Mouse (Mus musculus) hindbrain, embryonic 16.5 days (tissue): Measurements from ENCODE around the gene 2410004B18Rik. TPM values are rescaled to one million over a fixed set of nuclear protein-coding genes. Genes with fewer than 3 reads are reported as not detected.

Experiments
- ATAC-seq: fragments of 200-750 bp; cut with Nextera tagmentation; 2 replicates; pipeline ENCODE4 v1.8.0; 2017; ENCODE audit warnings: moderate TSS enrichment, moderate library complexity
- H3K27ac ChIP-seq: fragments of 300-500 bp; sonication (generic); 2 replicates; pipeline ENCODE4 v1.5.1; 2014; ENCODE audit warnings: low read depth, mild to moderate bottlenecking, control low read depth, low read length, moderate library complexity
- H3K27me3 ChIP-seq: fragments of 300-500 bp; sonication (generic); replicated peaks from 2 replicates; pipeline ENCODE4 v1.6.1; 2014; ENCODE audit warnings: low read length; ENCODE audit not compliant: control insufficient read depth, insufficient read depth
- H3K36me3 ChIP-seq: fragments of 300-500 bp; sonication (generic); 2 replicates; pipeline ENCODE4 v1.6.1; 2014; ENCODE audit warnings: mild to moderate bottlenecking, low read length, moderate library complexity, mixed read lengths; ENCODE audit not compliant: control insufficient read depth, insufficient read depth
- H3K4me1 ChIP-seq: fragments of 300-500 bp; sonication (generic); 2 replicates; pipeline ENCODE4 v1.6.1; 2014; ENCODE audit warnings: low read depth, low read length; ENCODE audit not compliant: control insufficient read depth, insufficient read depth
- H3K4me2 ChIP-seq: fragments of 300-500 bp; sonication (generic); 2 replicates; pipeline ENCODE4 v1.6.1; 2014; ENCODE audit warnings: mild to moderate bottlenecking, low read length, control low read depth, moderate library complexity
- H3K4me3 ChIP-seq: fragments of 300-500 bp; sonication (generic); 2 replicates; pipeline ENCODE4 v1.5.1; 2014; ENCODE audit warnings: mild to moderate bottlenecking, low read length, control low read depth, moderate library complexity
- H3K9ac ChIP-seq: fragments of 300-500 bp; sonication (generic); 2 replicates; pipeline ENCODE4 v1.6.1; 2014; ENCODE audit warnings: low read depth, mild to moderate bottlenecking, control low read depth, low read length, moderate library complexity
- H3K9me3 ChIP-seq: fragments of 300-500 bp; sonication (generic); 2 replicates; pipeline ENCODE4 v1.6.1; 2014; ENCODE audit warnings: mild to moderate bottlenecking, low read length, moderate library complexity; ENCODE audit not compliant: control insufficient read depth
- WGBS: fragments of 180-500 bp; shearing (Covaris S2); extraction: QIAGEN DNeasy Blood & Tissue Kit; methylation state at CpG from one replicate; pipeline ENCODE4 v1.1.7; 2014; 5-methylcytosine and 5-hydroxymethylcytosine counted together
- polyA plus RNA-seq: library from polyadenylated mRNA; unstranded; fragments of >200 nt; fragmentation: Nextera tagmentation; extraction: Ambion mirVana; gene quantifications from 2 replicates; pipeline ENCODE4 v1.2.1, GENCODE M21; 2015

Gene 2410004B18Rik
- polyA plus RNA-seq, 1 experiment from 2014 or later: 88.9 TPM

DNA sequence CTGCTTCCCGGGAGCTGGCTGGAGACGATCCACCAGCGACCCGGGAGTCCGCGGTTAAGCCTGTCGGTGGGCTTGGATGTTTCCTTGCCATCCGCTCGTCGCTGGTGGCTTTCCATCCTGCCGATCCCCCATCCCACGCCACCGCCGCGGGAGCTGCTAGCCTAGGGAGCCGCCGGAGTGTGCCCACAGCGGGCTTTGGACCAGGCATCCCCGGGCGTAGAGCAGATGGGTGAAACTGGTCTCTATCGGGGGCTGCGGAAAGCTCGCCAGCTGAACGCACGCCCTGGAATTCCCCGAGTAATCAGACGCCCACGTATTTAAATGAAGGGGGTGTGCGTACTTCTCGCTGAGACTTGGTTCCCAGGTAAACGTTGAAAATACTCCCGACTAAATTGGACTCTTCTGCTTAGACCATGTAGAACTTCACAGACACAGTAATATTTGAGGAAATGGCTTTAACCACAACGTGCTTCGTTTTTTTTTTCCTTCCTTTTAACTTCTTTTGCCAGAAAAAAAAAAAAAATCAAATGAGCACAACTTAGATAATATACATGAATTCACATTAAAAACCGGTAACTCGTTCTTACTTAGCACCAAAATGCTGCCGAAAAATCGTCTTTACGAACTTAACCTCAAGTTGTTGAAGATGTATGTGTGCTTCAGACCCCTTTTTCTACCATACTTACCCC lies 13.0 kb upstream of the 2410004B18Rik start:
- WGBS: 5% methylated on average over 39 of the region's 39 CpGs
- peak overlapping the region; percentile 79 for H3K4me2 ChIP-seq
- peaks cover 11% of the 10 kb centered on the region for H3K4me1 ChIP-seq
- peak overlapping the region; percentile 96 for H3K27ac ChIP-seq
- H3K4me3 ChIP-seq: peak overlapping the region; percentile 96
- H3K27me3 ChIP-seq: no peaks in the 10 kb centered on the region
- H3K36me3 ChIP-seq: peaks cover 2% of the 10 kb centered on the region; the same call in 1 of the 2 replicates
- ATAC-seq: no peak; the same call in 1 of the 2 replicates
- H3K9me3 ChIP-seq: no peaks in the 10 kb centered on the region
- peak overlapping the region; percentile 87 for H3K9ac ChIP-seq

DNA sequence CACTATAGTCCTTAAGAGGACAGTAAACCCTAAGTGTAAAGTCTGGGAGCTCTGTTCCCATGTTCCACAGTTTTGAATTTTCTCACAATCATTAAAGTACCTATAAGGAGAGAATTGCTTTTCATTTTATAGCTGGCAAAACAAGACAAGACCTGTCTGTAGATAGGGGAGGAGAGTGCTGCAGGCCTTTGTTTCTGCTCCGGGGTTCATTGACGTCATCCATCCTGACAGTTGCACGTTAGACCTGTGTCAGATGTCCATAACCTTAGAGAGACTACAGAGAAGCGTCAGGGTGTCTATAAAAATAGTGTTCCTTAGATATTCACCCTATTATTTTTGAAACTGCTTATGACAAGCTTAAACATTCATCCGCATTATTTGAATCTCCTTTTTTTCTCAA lies 12.3 kb upstream of the 2410004B18Rik start:
- H3K9ac ChIP-seq: no peak overlapping the region
- peaks cover 11% of the 10 kb centered on the region for H3K4me1 ChIP-seq
- H3K36me3 ChIP-seq: peaks cover 2% of the 10 kb centered on the region; the same call in 1 of the 2 replicates
- H3K27me3 ChIP-seq: no peaks in the 10 kb centered on the region
- no peak for ATAC-seq
- 70% methylated on average over 5 of the region's 5 CpGs for WGBS
- H3K4me2 ChIP-seq: peak overlapping the region; percentile 79
- peak overlapping the region; percentile 96 for H3K4me3 ChIP-seq
- H3K27ac ChIP-seq: no peak overlapping the region
- H3K9me3 ChIP-seq: no peaks in the 10 kb centered on the region

DNA sequence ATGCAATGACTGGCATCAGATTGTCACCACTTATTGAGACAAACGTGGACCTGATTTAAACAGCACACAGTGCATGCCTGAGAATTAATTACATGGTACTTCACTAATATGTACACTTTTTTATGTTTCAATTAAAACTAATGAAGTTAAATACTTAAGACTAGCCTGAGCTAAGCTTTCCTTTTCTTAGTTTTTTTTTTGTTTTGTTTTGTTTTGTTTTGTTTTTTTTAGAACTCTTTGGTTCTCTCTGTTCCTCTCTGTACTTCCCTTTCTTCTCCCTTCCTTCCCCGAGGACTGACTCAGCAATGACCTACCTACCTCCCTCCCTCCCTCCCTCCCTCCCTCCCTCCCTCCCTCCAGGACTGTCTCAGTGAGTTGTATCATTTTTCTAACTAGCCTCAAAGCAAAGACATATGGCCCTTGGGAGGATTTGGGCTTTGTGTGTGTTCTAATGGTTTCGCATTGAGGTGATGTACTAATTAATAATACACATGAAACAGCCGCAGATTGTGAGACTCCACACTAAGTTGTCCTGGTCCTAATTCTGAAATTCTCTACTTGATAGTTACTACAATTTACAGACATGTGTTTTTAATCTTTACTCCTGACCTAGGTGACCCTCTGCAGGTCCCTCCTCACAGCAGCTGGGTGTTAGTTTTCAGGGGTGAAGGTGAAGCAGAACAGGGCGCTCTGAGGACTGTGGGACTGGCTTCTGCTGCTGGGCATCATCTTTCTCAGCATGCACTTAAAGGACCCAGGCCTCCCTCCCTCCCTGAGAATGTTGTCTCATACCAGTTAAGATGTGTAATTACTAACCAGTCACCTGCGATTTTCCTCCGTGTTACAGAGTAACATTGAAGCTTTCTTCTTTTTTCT lies 8.1 kb upstream of the 2410004B18Rik start:
- Histone ChIP-seq H3K4me2 (no peak overlapping the region), H3K36me3 (peaks cover 17% of the 10 kb centered on the region), H3K4me1 (peaks cover 11% of the 10 kb centered on the region), H3K27ac (no peak overlapping the region), H3K4me3 (no peak overlapping the region), H3K9ac (no peak overlapping the region), H3K27me3 (no peaks in the 10 kb centered on the region), H3K9me3 (no peaks in the 10 kb centered on the region)
- 68% methylated on average over 7 of the region's 7 CpGs for WGBS
- ATAC-seq: no peak

DNA sequence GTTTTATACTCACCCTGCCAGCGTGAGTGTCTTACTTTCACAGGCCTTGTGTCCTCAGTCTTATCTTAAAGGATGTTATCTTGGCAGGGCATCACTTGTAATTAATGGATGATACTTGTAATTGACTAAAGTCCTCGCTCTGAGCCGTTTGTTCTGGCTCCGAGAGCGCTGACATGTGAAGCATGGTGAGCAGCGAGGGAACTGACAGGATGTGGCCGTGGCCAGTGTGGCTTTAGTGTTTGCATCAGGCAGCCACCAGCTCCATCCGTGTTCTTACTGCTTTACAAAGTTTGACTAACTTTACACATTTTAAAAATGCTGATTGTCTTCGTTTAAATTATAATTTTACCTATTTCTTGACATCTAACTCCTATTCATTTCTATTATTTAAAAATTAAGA lies 4.0 kb upstream of the 2410004B18Rik start:
- no peak for ATAC-seq
- Histone ChIP-seq H3K4me3 (no peak overlapping the region), H3K27ac (no peak overlapping the region), H3K36me3 (peaks cover 15% of the 10 kb centered on the region), H3K9me3 (no peaks in the 10 kb centered on the region), H3K4me2 (no peak overlapping the region), H3K4me1 (peaks cover 7% of the 10 kb centered on the region), H3K9ac (no peak overlapping the region), H3K27me3 (no peaks in the 10 kb centered on the region)
- WGBS: 90% methylated on average over 9 of the region's 9 CpGs

DNA sequence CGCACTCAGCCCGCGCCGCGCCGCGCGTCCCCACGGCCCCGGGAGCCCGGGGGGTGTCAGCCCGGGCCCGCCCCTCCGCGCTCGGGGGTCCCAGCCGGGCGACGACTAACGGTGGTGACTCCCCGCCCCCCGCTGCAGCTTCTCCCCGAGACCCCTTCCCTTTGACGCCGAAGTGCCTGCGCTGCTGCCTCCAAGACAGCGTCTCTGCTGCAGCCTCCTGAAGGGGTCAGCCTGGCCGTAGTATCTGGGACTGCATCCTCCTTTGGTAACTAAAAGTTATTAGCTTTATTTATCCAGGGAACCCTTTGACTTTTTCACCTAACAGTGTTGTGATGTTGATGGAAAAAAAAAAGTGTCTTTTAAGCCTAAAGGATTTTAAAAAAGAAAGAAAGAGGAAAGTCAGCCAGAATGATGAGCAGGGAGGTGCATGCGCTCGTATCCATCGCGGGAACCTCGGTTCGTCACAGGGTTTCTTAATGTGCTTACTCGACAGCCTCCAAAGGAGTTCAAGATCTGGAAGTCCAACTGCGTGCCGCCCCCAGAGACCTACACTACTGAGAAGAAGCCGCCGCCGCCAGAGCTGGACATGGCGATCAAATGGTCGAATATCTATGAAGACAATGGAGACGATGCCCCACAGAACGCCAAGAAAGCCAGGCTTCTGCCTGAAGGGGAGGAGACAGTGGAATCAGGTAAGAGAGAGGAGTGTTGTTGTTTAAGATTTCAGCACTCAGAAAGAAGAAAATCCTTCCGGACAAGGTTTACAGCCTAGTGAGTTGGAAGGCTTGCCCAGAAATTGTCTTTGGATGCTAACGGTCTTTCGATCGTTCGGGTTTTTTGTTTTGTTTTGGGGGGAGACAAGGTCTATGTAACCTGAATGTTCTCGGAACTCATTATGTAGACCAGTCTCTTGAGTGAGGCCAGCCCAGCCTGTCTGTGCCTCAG lies 863 bp downstream of the 2410004B18Rik start:
- Histone ChIP-seq H3K27me3 (no peaks in the 10 kb centered on the region), H3K4me1 (peaks cover 27% of the 10 kb centered on the region), H3K9me3 (no peaks in the 10 kb centered on the region), H3K36me3 (peaks cover 7% of the 10 kb centered on the region; the same call in 1 of the 2 replicates), H3K9ac (peak overlapping the region; percentile 90), H3K27ac (peak overlapping the region; percentile 84; the same call in 1 of the 2 replicates), H3K4me3 (peak overlapping the region; percentile 98), H3K4me2 (peak overlapping the region; percentile 96)
- 25% methylated on average over 39 of the region's 50 CpGs for WGBS
- ATAC-seq: peak; percentile 9; the same call in 1 of the 2 replicates

DNA sequence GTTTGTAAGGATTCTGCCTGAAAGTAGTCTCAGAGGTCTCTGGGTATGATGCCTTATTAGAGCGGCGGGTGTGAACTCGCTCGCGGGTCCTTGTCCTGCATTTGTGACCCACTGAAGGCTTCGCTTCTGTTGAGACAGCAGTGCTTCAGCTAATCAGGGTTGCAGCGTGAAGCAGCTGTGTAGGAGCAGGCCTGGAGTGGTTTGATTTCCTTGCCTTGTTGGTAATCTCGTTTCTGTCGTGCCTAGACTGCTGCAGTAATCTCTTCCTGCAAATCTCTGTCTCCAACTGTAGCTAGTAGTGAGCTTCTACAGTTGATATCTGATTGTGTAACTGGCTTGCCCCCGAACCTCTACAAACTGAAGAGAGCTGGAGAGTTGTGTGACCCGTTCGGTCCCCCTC lies 1.6 kb downstream of the 2410004B18Rik start:
- no peak overlapping the region for H3K9ac ChIP-seq
- H3K27ac ChIP-seq: no peak overlapping the region
- H3K4me2 ChIP-seq: peak overlapping the region; percentile 96
- H3K36me3 ChIP-seq: peaks cover 7% of the 10 kb centered on the region; the same call in 1 of the 2 replicates
- no peak for ATAC-seq
- H3K4me1 ChIP-seq: peaks cover 27% of the 10 kb centered on the region
- H3K27me3 ChIP-seq: no peaks in the 10 kb centered on the region
- no peaks in the 10 kb centered on the region for H3K9me3 ChIP-seq
- 87% methylated on average over 12 of the region's 12 CpGs for WGBS
- H3K4me3 ChIP-seq: no peak overlapping the region

DNA sequence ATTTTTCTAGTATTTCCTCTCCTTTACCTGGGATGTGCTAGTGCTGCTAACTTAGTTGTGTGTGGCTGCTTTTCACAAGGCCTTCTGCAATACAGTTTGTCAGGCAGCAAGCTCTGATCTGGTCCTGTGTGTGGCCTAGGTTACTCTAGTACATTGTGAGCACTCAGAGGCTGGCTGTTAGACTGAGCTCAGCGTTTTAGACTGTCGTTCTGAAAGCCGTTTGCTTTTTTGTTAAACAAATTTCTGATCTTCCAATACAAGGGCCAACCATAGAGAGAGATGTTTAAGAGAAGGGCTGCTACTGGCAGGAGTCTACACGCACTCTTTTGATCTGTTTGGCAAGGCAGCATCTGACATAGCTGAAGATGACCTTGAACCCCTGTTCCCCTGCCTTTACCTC lies 2.2 kb downstream of the 2410004B18Rik start:
- no peak overlapping the region for H3K4me2 ChIP-seq
- H3K36me3 ChIP-seq: peaks cover 13% of the 10 kb centered on the region
- no peaks in the 10 kb centered on the region for H3K9me3 ChIP-seq
- no peak for ATAC-seq
- no peak overlapping the region; the same call in 1 of the 2 replicates for H3K9ac ChIP-seq
- H3K4me3 ChIP-seq: no peak overlapping the region
- no peaks in the 10 kb centered on the region for H3K27me3 ChIP-seq
- WGBS: 77% methylated on average over 4 of the region's 4 CpGs
- H3K27ac ChIP-seq: no peak overlapping the region
- H3K4me1 ChIP-seq: peaks cover 27% of the 10 kb centered on the region

DNA sequence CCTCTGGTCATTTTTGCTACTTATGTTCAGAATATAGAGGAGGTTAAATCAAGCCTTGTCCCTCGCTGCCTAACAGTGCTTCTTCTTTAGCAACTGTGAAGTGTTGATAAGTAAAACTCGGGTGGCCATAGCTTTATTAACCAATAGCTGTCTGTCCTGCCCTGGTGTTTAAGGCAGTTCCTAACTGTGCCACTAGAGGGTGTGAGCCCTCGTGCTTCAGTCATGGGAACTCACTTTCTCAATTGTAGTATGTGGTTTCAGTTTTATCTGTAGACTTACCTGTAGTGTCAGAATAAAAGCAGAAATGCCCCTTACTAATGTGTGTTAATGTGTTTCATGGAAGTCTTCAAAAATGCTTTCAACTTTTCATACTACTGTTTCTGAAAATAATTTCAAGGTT lies 4.2 kb downstream of the 2410004B18Rik start:
- WGBS: 15% methylated on average over 3 of the region's 3 CpGs
- peaks cover 17% of the 10 kb centered on the region for H3K36me3 ChIP-seq
- H3K9me3 ChIP-seq: no peaks in the 10 kb centered on the region
- ATAC-seq: no peak
- peaks cover 27% of the 10 kb centered on the region for H3K4me1 ChIP-seq
- no peak overlapping the region for H3K27ac ChIP-seq
- no peak overlapping the region for H3K4me2 ChIP-seq
- no peaks in the 10 kb centered on the region for H3K27me3 ChIP-seq
- no peak overlapping the region for H3K4me3 ChIP-seq
- H3K9ac ChIP-seq: no peak overlapping the region
